Mouse (Mus musculus) ES-E14 (cell line): ENCODE measurements around the gene Rad50.

ENCODE experiments used
- CHD2 ChIP-seq: IDR thresholded peaks from 2 replicates; pipeline ENCODE4 v1.6.1; 2014; ENCODE audit warnings: mild to moderate bottlenecking, low read depth, low read length, inconsistent platforms
- HCFC1 ChIP-seq: IDR thresholded peaks from 2 replicates; pipeline ENCODE4 v1.6.1; 2012; ENCODE audit warnings: low read length, inconsistent platforms, borderline replicate concordance; ENCODE audit not compliant: insufficient read depth
- ZC3H11A ChIP-seq: IDR thresholded peaks from 2 replicates; pipeline ENCODE4 v1.6.1; 2012; ENCODE audit warnings: low read depth, mild to moderate bottlenecking, inconsistent platforms, low read length, borderline replicate concordance
- ZNF384 ChIP-seq: IDR thresholded peaks from 2 replicates; pipeline ENCODE4 v1.6.1; 2012; ENCODE audit warnings: low read depth, low read length, inconsistent platforms

DNA sequence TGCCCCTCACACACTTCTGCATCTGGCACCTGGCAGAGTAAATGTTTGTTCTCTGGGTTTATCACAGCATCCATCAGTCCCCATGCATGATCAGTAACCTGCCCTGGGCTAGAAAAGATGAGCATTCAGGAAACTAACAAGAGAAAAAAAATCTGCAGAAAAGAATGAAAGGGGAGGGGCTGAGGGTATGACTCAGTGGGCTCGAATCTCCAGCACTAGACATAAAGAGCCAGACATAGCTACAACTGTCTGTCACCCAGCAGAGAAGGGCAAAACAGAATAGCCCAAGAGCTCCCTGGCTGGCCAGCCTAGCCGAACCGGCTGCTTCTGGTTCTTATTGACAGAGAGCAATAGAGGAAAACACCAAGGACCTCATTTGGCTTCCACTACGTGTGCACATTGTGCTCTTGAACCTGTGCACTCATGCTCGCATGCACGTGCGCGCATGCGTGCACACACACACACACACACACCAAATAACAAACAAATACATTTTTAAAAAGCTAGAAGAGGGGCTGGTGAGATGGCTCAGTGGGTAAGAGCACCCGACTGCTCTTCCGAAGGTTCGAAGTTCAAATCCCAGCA lies 48.0 kb upstream of the Rad50 start:
- TF ChIP-seq CHD2 (no peak), ZC3H11A (no peak), ZNF384 (no peak), HCFC1 (no peak)
